Mouse (Mus musculus) testis, adult 2 months (tissue): ENCODE measurements around the gene Acin1. TPM values are rescaled to one million over a fixed set of nuclear protein-coding genes. Genes with fewer than 3 reads are reported as not detected.

Experiments
- H3K27ac ChIP-seq: fragments of 200-500 bp; 2 replicates; pipeline ENCODE4 v1.5.1; 2012; ENCODE audit warnings: low read depth, low read length; ENCODE audit not compliant: control insufficient read depth, insufficient read depth
- H3K27me3 ChIP-seq: fragments of 200-500 bp; 2 replicates; pipeline ENCODE4 v1.6.1; 2012; ENCODE audit warnings: mild to moderate bottlenecking, low read length, moderate library complexity; ENCODE audit not compliant: control insufficient read depth, insufficient read depth
- H3K36me3 ChIP-seq: fragments of 200-500 bp; 2 replicates; pipeline ENCODE4 v1.6.1; 2012; ENCODE audit warnings: mild to moderate bottlenecking, low read length; ENCODE audit not compliant: control insufficient read depth, insufficient read depth
- H3K4me1 ChIP-seq: fragments of 200-500 bp; 2 replicates; pipeline ENCODE4 v1.6.1; 2012; ENCODE audit warnings: low read length; ENCODE audit not compliant: control insufficient read depth, insufficient read depth
- H3K4me3 ChIP-seq: fragments of 200-500 bp; 2 replicates; pipeline ENCODE4 v1.5.1; 2012; ENCODE audit warnings: low read depth, mild to moderate bottlenecking, low read length, moderate library complexity, mixed read lengths; ENCODE audit not compliant: control insufficient read depth
- CTCF ChIP-seq: fragments of 200-500 bp; IDR thresholded peaks from 2 replicates; pipeline ENCODE4 v1.5.1; 2012; ENCODE audit warnings: low read depth, mild to moderate bottlenecking, inconsistent platforms, low read length, moderate library complexity; ENCODE audit not compliant: control insufficient read depth, insufficient read depth, insufficient replicate concordance
- POLR2A ChIP-seq: fragments of 200-500 bp; IDR thresholded peaks from 2 replicates; pipeline ENCODE4 v1.6.1; 2012; ENCODE audit warnings: low read depth, mild to moderate bottlenecking, inconsistent platforms, low read length, moderate library complexity; ENCODE audit not compliant: control insufficient read depth
- polyA plus RNA-seq: library from polyadenylated mRNA; depleted of rRNA; stranded (reverse); fragments of >200 nt; gene quantifications from 2 replicates; pipeline ENCODE4 v1.2.3, GENCODE M21; 2012; rRNA removed

The Acin1 gene
- polyA plus RNA-seq: 117 and 121 TPM in 2 replicates

DNA sequence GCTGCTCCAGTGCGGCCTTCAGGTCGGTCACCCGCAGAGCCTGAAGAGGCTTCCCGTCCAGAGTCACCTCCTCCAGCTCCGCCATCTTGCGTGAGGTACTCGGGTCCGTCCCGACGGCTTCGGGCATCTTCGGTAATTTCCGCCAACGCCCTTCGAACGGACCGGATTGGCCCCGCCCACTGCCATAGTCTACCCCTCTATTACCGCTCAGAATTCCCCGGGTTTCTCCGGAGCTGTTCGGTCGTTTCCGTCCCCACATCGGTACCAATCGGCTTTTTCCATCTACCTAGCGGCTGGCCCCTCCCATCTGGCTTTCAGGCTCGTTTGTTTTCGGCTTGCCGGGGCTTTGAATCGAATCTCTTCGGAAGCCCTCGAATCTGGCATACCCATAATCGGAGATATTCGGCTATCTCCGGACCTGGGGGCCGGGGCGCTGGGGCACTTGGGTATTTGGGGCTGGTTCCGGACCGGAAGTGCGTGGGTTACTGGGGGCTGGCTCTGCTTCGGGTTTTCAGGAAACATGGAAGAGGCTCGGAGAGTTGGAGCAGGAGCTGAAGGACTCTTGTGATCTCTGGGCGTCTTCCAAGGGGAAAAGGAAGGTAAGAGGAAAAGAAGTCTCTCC is at the start of gene Acin1:
Gene Acin1, minus strand, starts transcription at position 410 of the 622 bp plus-strand sequence.
- no peaks in the 10 kb centered on the region for H3K27me3 ChIP-seq
- H3K36me3 ChIP-seq: peaks cover 2% of the 10 kb centered on the region
- H3K27ac ChIP-seq: peak within 1 kb of the TSS; percentile 99
- no peak for TF ChIP-seq CTCF
- peak; percentile 88 for TF ChIP-seq POLR2A
- H3K4me3 ChIP-seq: peak within 1 kb of the TSS; percentile 94
- no peaks in the 10 kb centered on the region for H3K4me1 ChIP-seq

DNA sequence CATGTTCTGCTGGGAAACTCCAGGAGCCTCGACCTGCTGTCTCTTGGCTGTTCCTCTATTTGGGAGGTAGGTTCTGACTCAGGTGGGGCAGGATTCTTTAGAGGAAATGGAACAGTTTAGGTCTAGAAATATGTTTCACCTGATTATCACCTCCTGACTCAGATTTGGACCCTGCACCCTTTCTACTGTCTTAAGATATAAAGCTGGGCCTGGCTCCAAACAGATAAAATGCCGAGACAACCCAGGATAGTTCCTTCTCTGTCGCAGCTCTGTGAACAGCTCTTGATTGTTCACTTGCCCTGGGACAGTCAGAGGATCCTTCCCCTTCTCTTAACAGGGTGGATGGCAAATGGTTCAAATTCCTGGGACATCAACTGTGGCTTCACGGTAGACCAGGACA is 48.5 kb upstream of the Acin1 start:
- Histone ChIP-seq H3K36me3 (no peaks in the 10 kb centered on the region), H3K27ac (no peak overlapping the region), H3K27me3 (no peaks in the 10 kb centered on the region), H3K4me1 (no peaks in the 10 kb centered on the region; the same call in 1 of the 2 replicates), H3K4me3 (peak overlapping the region; percentile 75)
- TF ChIP-seq POLR2A (no peak), CTCF (no peak)

- H3K4me1 ChIP-seq: no peaks in the 10 kb centered on the region; the same call in 1 of the 2 replicates
- H3K36me3 ChIP-seq: no peaks in the 10 kb centered on the region
- no peaks in the 10 kb centered on the region for H3K27me3 ChIP-seq
- no peak overlapping the region for H3K4me3 ChIP-seq
- no peak overlapping the region for H3K27ac ChIP-seq
- TF ChIP-seq POLR2A: no peak
- no peak for TF ChIP-seq CTCF
These were observed 47.3 kb upstream of the Acin1 start for GRCm38 (mm10) chr14:54734004-54734403.

DNA sequence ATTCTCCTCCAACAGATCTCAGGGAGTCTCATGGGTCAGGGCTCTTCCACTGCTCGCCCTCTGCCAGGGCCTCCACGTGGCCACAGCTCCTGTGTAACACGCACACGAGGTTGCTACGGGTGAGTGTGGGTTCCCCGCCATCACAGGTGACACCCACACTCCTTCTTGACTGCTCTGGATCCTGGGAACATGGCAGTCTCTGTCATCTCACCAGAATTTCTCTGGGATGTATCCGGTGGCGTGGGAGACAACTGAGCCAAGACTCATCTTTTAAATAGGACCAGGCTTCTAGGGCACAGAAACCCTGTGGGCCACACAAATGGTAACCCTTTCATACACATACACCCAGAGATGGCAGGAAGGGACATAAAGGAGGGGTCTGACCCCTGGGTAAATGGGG is 45.5 kb upstream of the Acin1 start:
- TF ChIP-seq CTCF (no peak), POLR2A (no peak)
- Histone ChIP-seq H3K27ac (no peak overlapping the region), H3K4me1 (no peaks in the 10 kb centered on the region), H3K36me3 (no peaks in the 10 kb centered on the region), H3K4me3 (no peak overlapping the region), H3K27me3 (no peaks in the 10 kb centered on the region)

DNA sequence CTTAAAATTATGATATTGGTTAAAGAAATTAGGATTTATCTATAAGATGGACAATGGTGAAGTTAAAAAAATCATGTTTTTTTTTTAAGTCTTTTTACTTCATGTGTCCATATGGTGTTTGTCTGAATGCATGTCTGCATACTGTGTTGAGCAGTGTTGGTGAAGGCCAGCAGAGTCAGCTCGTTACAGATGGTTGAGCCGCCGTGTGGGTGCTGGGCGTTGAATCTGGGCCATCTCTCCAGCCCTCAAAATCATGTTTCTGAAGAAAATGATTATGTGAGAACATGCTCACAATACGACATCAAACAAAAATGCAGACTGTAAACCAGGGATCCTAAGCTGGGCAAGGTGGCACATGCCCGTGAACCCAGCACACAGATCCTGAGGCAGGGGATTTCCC is 43.6 kb upstream of the Acin1 start:
- no peaks in the 10 kb centered on the region for H3K4me1 ChIP-seq
- no peak for TF ChIP-seq POLR2A
- TF ChIP-seq CTCF: no peak
- no peak overlapping the region for H3K27ac ChIP-seq

GRCm38 (mm10) chr14:54728823-54729653 is 42.3 kb upstream of the Acin1 start:
- Histone ChIP-seq H3K4me3 (no peak overlapping the region), H3K27ac (no peak overlapping the region), H3K4me1 (no peaks in the 10 kb centered on the region), H3K27me3 (no peaks in the 10 kb centered on the region), H3K36me3 (no peaks in the 10 kb centered on the region)
- no peak for TF ChIP-seq CTCF
- TF ChIP-seq POLR2A: no peak

More for the DNA sequence above, 43.6 kb upstream of the Acin1 start:
- H3K27me3 ChIP-seq: no peaks in the 10 kb centered on the region
- no peaks in the 10 kb centered on the region for H3K36me3 ChIP-seq
- no peak overlapping the region for H3K4me3 ChIP-seq

GRCm38 (mm10) chr14:54727565-54727964 is 40.8 kb upstream of the Acin1 start:
- TF ChIP-seq CTCF: no peak
- no peak for TF ChIP-seq POLR2A
- Histone ChIP-seq H3K27ac (no peak overlapping the region), H3K4me3 (no peak overlapping the region), H3K36me3 (no peaks in the 10 kb centered on the region), H3K4me1 (no peaks in the 10 kb centered on the region), H3K27me3 (no peaks in the 10 kb centered on the region)
